Mouse (Mus musculus) heart, embryonic 15.5 days (tissue): Measurements from ENCODE around the gene Capza2. TPM values are rescaled to one million over a fixed set of nuclear protein-coding genes. Genes with fewer than 3 reads are reported as not detected.

Experiments
- polyA plus RNA-seq: library from polyadenylated mRNA; unstranded; fragments of >200 nt; fragmentation: Nextera tagmentation; extraction: Ambion mirVana; gene quantifications from 2 replicates; pipeline ENCODE4 v1.2.1, GENCODE M21; 2015

Capza2 gene
- polyA plus RNA-seq, 1 experiment from 2014 or later, result 207 TPM

Other genes starting within 250 kb of the Capza2 start
- 1.9 and 2.8 TPM in 2 replicates for gene Met, start 172.4 kb upstream of the Capza2 start, polyA plus RNA-seq
- gene St7, start 56.7 kb downstream of the Capza2 start, polyA plus RNA-seq, result 26.1 and 28.6 TPM in 2 replicates